Mouse (Mus musculus) heart, postnatal 0 days (tissue): ENCODE results near the gene Nefh.

ENCODE experiments used
- CTCF ChIP-seq: IDR thresholded peaks from 2 replicates; pipeline ENCODE4 v1.5.1; 2016; ENCODE audit warnings: antibody characterized with exemption, control low read depth, low read depth
- EP300 ChIP-seq: IDR thresholded peaks from 2 replicates; pipeline ENCODE4 v1.6.1; 2016; ENCODE audit warnings: antibody characterized with exemption, low read depth

GRCm38 (mm10) chr11:4989187-4989586 is 41.3 kb upstream of the Nefh start:
- no peak for TF ChIP-seq CTCF
- no peak for TF ChIP-seq EP300
